Mouse (Mus musculus) kidney, adult 2 months (tissue): Measurements from ENCODE around the gene Sept9.

Experiments
- CTCF ChIP-seq: fragments of 200-500 bp; conservative IDR thresholded peaks from 2 replicates; pipeline ENCODE4 v1.5.1; 2011; ENCODE audit warnings: low read depth, mild to moderate bottlenecking, control low read depth, low read length, moderate library complexity, mixed read lengths; ENCODE audit not compliant: insufficient read depth, insufficient read length
- POLR2A ChIP-seq: fragments of 200-500 bp; IDR thresholded peaks from one replicate; pipeline ENCODE4 v1.6.1; 2011; ENCODE audit warnings: low read depth, low read length, control low read depth

DNA sequence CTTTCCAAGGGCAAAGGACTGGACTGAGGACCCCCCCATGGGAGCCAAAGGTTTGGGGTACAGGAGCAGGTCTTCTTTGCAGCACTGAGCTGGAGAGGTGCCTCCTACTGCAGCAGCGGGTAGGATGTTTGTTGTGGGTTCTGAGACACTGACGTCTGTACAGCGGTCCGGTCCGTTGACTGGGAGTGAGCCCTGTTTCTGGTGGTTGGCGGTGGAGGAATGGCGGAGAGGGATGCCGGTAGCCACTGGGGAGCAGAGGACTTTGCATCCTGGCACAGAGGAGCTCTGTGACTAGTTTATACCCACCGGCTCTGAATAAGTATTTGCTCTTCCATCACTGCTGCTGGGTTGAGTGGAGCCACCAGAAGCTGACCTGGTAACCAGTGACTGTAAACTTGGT lies 138.3 kb downstream of the Sept9 start:
- TF ChIP-seq CTCF (no peak), POLR2A (no peak)
